Mouse (Mus musculus): Measurements from ENCODE around the gene Tmprss13.

GRCm38 (mm10) chr9:45321946-45322430 lies 3.1 kb downstream of the Tmprss13 start:
- no peak for TF ChIP-seq UBTF (IDR thresholded peaks at IDR 0.05; ENCODE audit: low read depth, low read length)
- no peak for TF ChIP-seq CHD1 (IDR thresholded peaks at IDR 0.05; ENCODE audit: low read depth, low read length)
- TF ChIP-seq POLR2A (IDR thresholded peaks at IDR 0.05; ENCODE audit: low read depth, low read length), result no peak
- TF ChIP-seq ZNF384 (IDR thresholded peaks at IDR 0.05; ENCODE audit: low read depth, low read length), result no peak
- TF ChIP-seq CTCF (conservative IDR thresholded peaks at IDR 0.05 in 1 of 2, IDR thresholded peaks at IDR 0.05 in 1 of 2; ENCODE audit: low read depth in 2 of 2, low read length in 2 of 2), result no peak
- no peak for TF ChIP-seq TBP (conservative IDR thresholded peaks at IDR 0.05; ENCODE audit: low read depth, low read length)
- no peak for TF ChIP-seq ZC3H11A (IDR thresholded peaks at IDR 0.05; ENCODE audit: low read depth, low read length)
- no peak for TF ChIP-seq MAX (IDR thresholded peaks at IDR 0.05; ENCODE audit: low read length)
- TF ChIP-seq ELF1 (IDR thresholded peaks at IDR 0.05; ENCODE audit: low read depth, low read length), result no peak

All from CH12.LX (cell line).